Mouse (Mus musculus) hindbrain, embryonic 16.5 days (tissue): ENCODE measurements around the gene Rprd2. TPM values are rescaled to one million over a fixed set of nuclear protein-coding genes. Genes with fewer than 3 reads are reported as not detected.

ENCODE experiments used
- ATAC-seq: fragments of 200-750 bp; cut with Nextera tagmentation; 2 replicates; pipeline ENCODE4 v1.8.0; 2017; ENCODE audit warnings: moderate TSS enrichment, moderate library complexity
- H3K27ac ChIP-seq: fragments of 300-500 bp; sonication (generic); 2 replicates; pipeline ENCODE4 v1.5.1; 2014; ENCODE audit warnings: low read depth, mild to moderate bottlenecking, control low read depth, low read length, moderate library complexity
- H3K27me3 ChIP-seq: fragments of 300-500 bp; sonication (generic); replicated peaks from 2 replicates; pipeline ENCODE4 v1.6.1; 2014; ENCODE audit warnings: low read length; ENCODE audit not compliant: control insufficient read depth, insufficient read depth
- H3K36me3 ChIP-seq: fragments of 300-500 bp; sonication (generic); 2 replicates; pipeline ENCODE4 v1.6.1; 2014; ENCODE audit warnings: mild to moderate bottlenecking, low read length, moderate library complexity, mixed read lengths; ENCODE audit not compliant: control insufficient read depth, insufficient read depth
- H3K4me1 ChIP-seq: fragments of 300-500 bp; sonication (generic); 2 replicates; pipeline ENCODE4 v1.6.1; 2014; ENCODE audit warnings: low read depth, low read length; ENCODE audit not compliant: control insufficient read depth, insufficient read depth
- H3K4me2 ChIP-seq: fragments of 300-500 bp; sonication (generic); 2 replicates; pipeline ENCODE4 v1.6.1; 2014; ENCODE audit warnings: mild to moderate bottlenecking, low read length, control low read depth, moderate library complexity
- H3K4me3 ChIP-seq: fragments of 300-500 bp; sonication (generic); 2 replicates; pipeline ENCODE4 v1.5.1; 2014; ENCODE audit warnings: mild to moderate bottlenecking, low read length, control low read depth, moderate library complexity
- H3K9ac ChIP-seq: fragments of 300-500 bp; sonication (generic); 2 replicates; pipeline ENCODE4 v1.6.1; 2014; ENCODE audit warnings: low read depth, mild to moderate bottlenecking, control low read depth, low read length, moderate library complexity
- H3K9me3 ChIP-seq: fragments of 300-500 bp; sonication (generic); 2 replicates; pipeline ENCODE4 v1.6.1; 2014; ENCODE audit warnings: mild to moderate bottlenecking, low read length, moderate library complexity; ENCODE audit not compliant: control insufficient read depth
- WGBS: fragments of 180-500 bp; shearing (Covaris S2); extraction: QIAGEN DNeasy Blood & Tissue Kit; methylation state at CpG from one replicate; pipeline ENCODE4 v1.1.7; 2014; 5-methylcytosine and 5-hydroxymethylcytosine counted together
- polyA plus RNA-seq: library from polyadenylated mRNA; unstranded; fragments of >200 nt; fragmentation: Nextera tagmentation; extraction: Ambion mirVana; gene quantifications from 2 replicates; pipeline ENCODE4 v1.2.1, GENCODE M21; 2015

Gene Rprd2
- polyA plus RNA-seq, 1 experiment from 2014 or later: 17.6 TPM

GRCm38 (mm10) chr3:95734092-95734702, 84.5 kb downstream of the Rprd2 start:
- 88% methylated on average over 13 of the region's 13 CpGs for WGBS

GRCm38 (mm10) chr3:95732744-95733521, 85.7 kb downstream of the Rprd2 start:
- H3K27ac ChIP-seq: no peak overlapping the region
- H3K36me3 ChIP-seq: peaks cover 5% of the 10 kb centered on the region; the same call in 1 of the 2 replicates
- no peaks in the 10 kb centered on the region for H3K4me1 ChIP-seq
- H3K9me3 ChIP-seq: no peaks in the 10 kb centered on the region
- no peak overlapping the region; the same call in 1 of the 2 replicates for H3K9ac ChIP-seq
- H3K27me3 ChIP-seq: no peaks in the 10 kb centered on the region
- 78% methylated on average over 11 of the region's 11 CpGs for WGBS
- no peak overlapping the region for H3K4me3 ChIP-seq
- ATAC-seq: no peak; the same call in 1 of the 2 replicates
- H3K4me2 ChIP-seq: no peak overlapping the region

More at GRCm38 (mm10) chr3:95734092-95734702, 84.5 kb downstream of the Rprd2 start:
- Histone ChIP-seq H3K36me3 (peaks cover 5% of the 10 kb centered on the region; the same call in 1 of the 2 replicates), H3K27ac (no peak overlapping the region), H3K4me1 (no peaks in the 10 kb centered on the region), H3K9me3 (no peaks in the 10 kb centered on the region), H3K27me3 (no peaks in the 10 kb centered on the region), H3K9ac (no peak overlapping the region), H3K4me2 (no peak overlapping the region), H3K4me3 (no peak overlapping the region)
- ATAC-seq: no peak

- Histone ChIP-seq H3K4me1 (no peaks in the 10 kb centered on the region), H3K4me3 (no peak overlapping the region), H3K9me3 (no peaks in the 10 kb centered on the region), H3K27ac (no peak overlapping the region), H3K27me3 (no peaks in the 10 kb centered on the region), H3K4me2 (no peak overlapping the region), H3K36me3 (peaks cover 5% of the 10 kb centered on the region; the same call in 1 of the 2 replicates), H3K9ac (no peak overlapping the region)
- ATAC-seq: no peak
- 97% methylated on average over 9 of the region's 9 CpGs for WGBS
Observed at GRCm38 (mm10) chr3:95732297-95732696, 86.4 kb downstream of the Rprd2 start.

GRCm38 (mm10) chr3:95731802-95732201, 86.9 kb downstream of the Rprd2 start:
- no peaks in the 10 kb centered on the region for H3K4me1 ChIP-seq
- no peaks in the 10 kb centered on the region for H3K27me3 ChIP-seq
- no peak overlapping the region for H3K9ac ChIP-seq
- ATAC-seq: no peak
- 93% methylated on average over 4 of the region's 4 CpGs for WGBS
- H3K27ac ChIP-seq: no peak overlapping the region
- no peak overlapping the region for H3K4me2 ChIP-seq
- no peak overlapping the region for H3K4me3 ChIP-seq
- peaks cover 5% of the 10 kb centered on the region; the same call in 1 of the 2 replicates for H3K36me3 ChIP-seq
- H3K9me3 ChIP-seq: no peaks in the 10 kb centered on the region

- ATAC-seq: no peak
- WGBS: 87% methylated on average over 7 of the region's 7 CpGs
- H3K4me3 ChIP-seq: no peak overlapping the region
Observed at GRCm38 (mm10) chr3:95730431-95730830, 88.2 kb downstream of the Rprd2 start.

GRCm38 (mm10) chr3:95728906-95729305, 89.8 kb downstream of the Rprd2 start:
- Histone ChIP-seq H3K27ac (no peak overlapping the region), H3K27me3 (no peaks in the 10 kb centered on the region), H3K9me3 (no peaks in the 10 kb centered on the region), H3K4me3 (no peak overlapping the region), H3K36me3 (no peaks in the 10 kb centered on the region), H3K4me2 (no peak overlapping the region), H3K4me1 (no peaks in the 10 kb centered on the region), H3K9ac (no peak overlapping the region)
- 79% methylated on average over 2 of the region's 2 CpGs for WGBS
- no peak for ATAC-seq

More at GRCm38 (mm10) chr3:95730431-95730830, 88.2 kb downstream of the Rprd2 start:
- Histone ChIP-seq H3K36me3 (peaks cover under 1% of the 10 kb centered on the region; the same call in 1 of the 2 replicates), H3K4me1 (no peaks in the 10 kb centered on the region), H3K9me3 (no peaks in the 10 kb centered on the region), H3K27me3 (no peaks in the 10 kb centered on the region), H3K9ac (no peak overlapping the region), H3K27ac (no peak overlapping the region), H3K4me2 (no peak overlapping the region)

- H3K4me1 ChIP-seq: no peaks in the 10 kb centered on the region
- no peak for ATAC-seq
- H3K4me3 ChIP-seq: no peak overlapping the region
- H3K36me3 ChIP-seq: no peaks in the 10 kb centered on the region
- H3K27me3 ChIP-seq: no peaks in the 10 kb centered on the region
- H3K9me3 ChIP-seq: no peaks in the 10 kb centered on the region
- H3K9ac ChIP-seq: no peak overlapping the region
- H3K4me2 ChIP-seq: no peak overlapping the region
- 66% methylated on average over 7 of the region's 7 CpGs for WGBS
- H3K27ac ChIP-seq: no peak overlapping the region
Observed at GRCm38 (mm10) chr3:95726696-95727358, 91.8 kb downstream of the Rprd2 start.

GRCm38 (mm10) chr3:95725863-95726262, 92.8 kb downstream of the Rprd2 start:
- ATAC-seq: no peak
- H3K4me2 ChIP-seq: no peak overlapping the region
- 84% methylated on average over 7 of the region's 7 CpGs for WGBS
- H3K4me1 ChIP-seq: no peaks in the 10 kb centered on the region
- no peak overlapping the region for H3K9ac ChIP-seq
- H3K9me3 ChIP-seq: no peaks in the 10 kb centered on the region
- H3K36me3 ChIP-seq: no peaks in the 10 kb centered on the region
- no peaks in the 10 kb centered on the region for H3K27me3 ChIP-seq
- no peak overlapping the region for H3K27ac ChIP-seq
- no peak overlapping the region for H3K4me3 ChIP-seq

- Histone ChIP-seq H3K9me3 (no peaks in the 10 kb centered on the region), H3K9ac (no peak overlapping the region), H3K36me3 (no peaks in the 10 kb centered on the region), H3K27me3 (no peaks in the 10 kb centered on the region), H3K4me1 (no peaks in the 10 kb centered on the region), H3K27ac (no peak overlapping the region), H3K4me3 (no peak overlapping the region), H3K4me2 (no peak overlapping the region)
- ATAC-seq: no peak
- 86% methylated on average over 3 of the region's 3 CpGs for WGBS
Observed at GRCm38 (mm10) chr3:95722386-95722785, 96.3 kb downstream of the Rprd2 start.
